Mouse (Mus musculus): ENCODE data around the gene Dusp8.

- TF ChIP-seq POLR2A (IDR thresholded peaks at IDR 0.05; ENCODE audit: low read depth, low read length) (no peak), CTCF (IDR thresholded peaks at IDR 0.05; ENCODE audit: borderline replicate concordance, insufficient read depth, low read length) (no peak)
Observed at GRCm38 (mm10) chr7:142081736-142082135, 13.9 kb downstream of the Dusp8 start.

Data from embryonic fibroblast, embryonic 13.5 days (primary cell).